In genomic region chr17:29270148-29270698, GRCm38 (mm10) we compare ENCODE assay signal across 8 mouse cellular contexts. TPM values are rescaled to one million over a fixed set of nuclear protein-coding genes. Genes with fewer than 3 reads are reported as not detected.
DNase-seq lines count a peak whose midpoint lies in the region; ATAC-seq and TF ChIP-seq lines count a peak whose summit lies in the region.

No protein-coding gene starts in this region.

- 89% methylated on average over 9 of the region's 9 CpGs for WGBS in heart, embryonic 11.5 days (ENCODE audit: insufficient replicate concordance)
- WGBS in spleen, adult 2 months: 40% methylated on average over 9 of the region's 9 CpGs
- 86% methylated on average over 9 of the region's 9 CpGs for WGBS in limb, embryonic 15.5 days
- 86% methylated on average over 9 of the region's 9 CpGs for WGBS in stomach, embryonic 16.5 days

- no peaks in the 10 kb centered on the region for H3K27me3 ChIP-seq in heart, embryonic 11.5 days (ENCODE audit: control insufficient read depth, insufficient read depth, low read length)
- no peaks in the 10 kb centered on the region for H3K27me3 ChIP-seq in spleen, adult 2 months (ENCODE audit: control insufficient read depth, insufficient read depth, low read length)
- no peaks in the 10 kb centered on the region for H3K27me3 ChIP-seq in limb, embryonic 15.5 days
- no peaks in the 10 kb centered on the region for H3K27me3 ChIP-seq in stomach, embryonic 16.5 days (ENCODE audit: control insufficient read depth, insufficient read depth, low read length)

- no peak overlapping the region for H3K9ac ChIP-seq in heart, embryonic 11.5 days (ENCODE audit: low read depth, low read length)
- no peak overlapping the region for H3K9ac ChIP-seq in limb, embryonic 15.5 days
- no peak overlapping the region for H3K9ac ChIP-seq in stomach, embryonic 16.5 days (ENCODE audit: low read length)

- intact Hi-C loops in heart, postnatal 25 days (cut with DNase I): no loop called here

- ATAC-seq in heart, embryonic 11.5 days (replicated peaks; ENCODE audit: insufficient number of reproducible peaks, low FRiP score, low TSS enrichment): no peak
- no peak for ATAC-seq in limb, embryonic 15.5 days (ENCODE audit: insufficient number of reproducible peaks, low FRiP score, low TSS enrichment, low read depth)
- no peak for ATAC-seq in stomach, embryonic 16.5 days (ENCODE audit: insufficient read depth, low FRiP score)

- 0 out of 2 replicates have a peak overlapping the region, but pooled peaks have one; percentile 85 for H3K4me3 ChIP-seq in heart, embryonic 11.5 days (ENCODE audit: low read depth, low read length)
- H3K4me3 ChIP-seq in spleen, adult 2 months (ENCODE audit: extremely low read depth, insufficient read depth, insufficient read length): peak overlapping the region; percentile 17; the same call in 1 of the 2 replicates
- H3K4me3 ChIP-seq in limb, embryonic 15.5 days: peak overlapping the region; percentile 80; the same call in 1 of the 2 replicates
- H3K4me3 ChIP-seq in stomach, embryonic 16.5 days (replicated peaks; ENCODE audit: low read length): no peak overlapping the region

- H3K27ac ChIP-seq in heart, embryonic 11.5 days (ENCODE audit: low read depth, low read length): no peak overlapping the region
- peak overlapping the region; percentile 92 for H3K27ac ChIP-seq in spleen, adult 2 months (ENCODE audit: insufficient read depth, low read length)
- peak overlapping the region; percentile 96; the same call in 1 of the 2 replicates for H3K27ac ChIP-seq in limb, embryonic 15.5 days
- no peak overlapping the region for H3K27ac ChIP-seq in stomach, embryonic 16.5 days (ENCODE audit: low read length)

- H3K4me2 ChIP-seq in heart, embryonic 11.5 days: peak overlapping the region; percentile 59
- H3K4me2 ChIP-seq in limb, embryonic 15.5 days: no peak overlapping the region
- H3K4me2 ChIP-seq in stomach, embryonic 16.5 days (ENCODE audit: low read depth, low read length): peak overlapping the region; percentile 59; the same call in 1 of the 2 replicates

- H3K4me1 ChIP-seq in heart, embryonic 11.5 days (ENCODE audit: control insufficient read depth, insufficient read depth, low read length): peaks cover 11% of the 10 kb centered on the region
- peaks cover 3% of the 10 kb centered on the region; the same call in 1 of the 2 replicates for H3K4me1 ChIP-seq in spleen, adult 2 months (ENCODE audit: control insufficient read depth, insufficient read depth, insufficient read length)
- peaks cover 23% of the 10 kb centered on the region for H3K4me1 ChIP-seq in limb, embryonic 15.5 days
- peaks cover 17% of the 10 kb centered on the region; the same call in 1 of the 2 replicates for H3K4me1 ChIP-seq in stomach, embryonic 16.5 days (ENCODE audit: control insufficient read depth, insufficient read depth, low read length)

- no peaks in the 10 kb centered on the region for H3K9me3 ChIP-seq in heart, embryonic 11.5 days (replicated peaks; ENCODE audit: control insufficient read depth, low read length)
- H3K9me3 ChIP-seq in limb, embryonic 15.5 days: no peaks in the 10 kb centered on the region
- H3K9me3 ChIP-seq in stomach, embryonic 16.5 days (replicated peaks; ENCODE audit: control insufficient read depth, low read length): no peaks in the 10 kb centered on the region

- TF ChIP-seq POLR2A in spleen, adult 2 months (IDR thresholded peaks at IDR 0.05; ENCODE audit: low read depth, low read length): no peak

- H3K36me3 ChIP-seq in heart, embryonic 11.5 days (ENCODE audit: control insufficient read depth, insufficient read depth, low read length): no peaks in the 10 kb centered on the region
- no peaks in the 10 kb centered on the region for H3K36me3 ChIP-seq in spleen, adult 2 months (ENCODE audit: control insufficient read depth, insufficient read depth, low read length)
- no peaks in the 10 kb centered on the region for H3K36me3 ChIP-seq in limb, embryonic 15.5 days
- no peaks in the 10 kb centered on the region for H3K36me3 ChIP-seq in stomach, embryonic 16.5 days (ENCODE audit: control insufficient read depth, insufficient read depth, low read length)

- TF ChIP-seq CTCF in spleen, adult 2 months (IDR thresholded peaks at IDR 0.05; ENCODE audit: extremely low read depth, insufficient read depth, insufficient read length, insufficient replicate concordance): no peak

- DNase-seq in heart, postnatal 25 days (ENCODE audit: low spot score): no peak
- peak in 1 of 2 experiments; percentile 41 for DNase-seq in spleen, adult 2 months (ENCODE audit: low read depth in 1 of 2, low spot score in 2 of 2)
- DNase-seq in spleen, adult 18-20 months: no peak
- no peak for DNase-seq in urinary bladder, postnatal 25 days (ENCODE audit: low spot score)
- DNase-seq in testis, postnatal 14 days (ENCODE audit: low spot score): no peak

RNA-seq across cellular contexts. Expression of gene BC004004, which starts 1.6 kb away (rescaled TPM):
- 90.6 and 94.9 TPM in 2 replicates for polyA plus RNA-seq in heart, embryonic 11.5 days (2014; fragmentation: Nextera tagmentation; extraction: Ambion mirVana)
- total RNA-seq in heart, postnatal 25 days (2021): 100 to 1,000 TPM; 192 to 222 TPM
- polyA plus RNA-seq in spleen, adult 2 months (2012; rRNA removed): 36.5 TPM in 2 replicates
- 84.1 and 95.5 TPM in 2 replicates for polyA plus RNA-seq in limb, embryonic 15.5 days (2015; fragmentation: Nextera tagmentation; extraction: Ambion mirVana)
- 82.2 and 83.0 TPM in 2 replicates for polyA plus RNA-seq in stomach, embryonic 16.5 days (2015; fragmentation: Nextera tagmentation; extraction: Ambion mirVana)

RNA-seq across cellular contexts. Expression of gene Ppil1, which starts 6.2 kb away (rescaled TPM):
- 117 and 135 TPM in 2 replicates for polyA plus RNA-seq in heart, embryonic 11.5 days (2014; fragmentation: Nextera tagmentation; extraction: Ambion mirVana)
- total RNA-seq in heart, postnatal 25 days (2021): 10 to 100 TPM; 29.0 to 29.6 TPM
- 24.8 and 34.0 TPM in 2 replicates for polyA plus RNA-seq in spleen, adult 2 months (2012; rRNA removed)
- 130 and 132 TPM in 2 replicates for polyA plus RNA-seq in limb, embryonic 15.5 days (2015; fragmentation: Nextera tagmentation; extraction: Ambion mirVana)
- polyA plus RNA-seq in stomach, embryonic 16.5 days (2015; fragmentation: Nextera tagmentation; extraction: Ambion mirVana): 129 and 130 TPM in 2 replicates

RNA-seq across cellular contexts. Expression of gene Cpne5, which starts 32.3 kb away (rescaled TPM):
- 24.0 and 28.8 TPM in 2 replicates for polyA plus RNA-seq in heart, embryonic 11.5 days (2014; fragmentation: Nextera tagmentation; extraction: Ambion mirVana)
- 1 to 10 TPM; 5.1 to 5.6 TPM for total RNA-seq in heart, postnatal 25 days (2021)
- 2.4 and 3.6 TPM in 2 replicates for polyA plus RNA-seq in spleen, adult 2 months (2012; rRNA removed)
- polyA plus RNA-seq in limb, embryonic 15.5 days (2015; fragmentation: Nextera tagmentation; extraction: Ambion mirVana): 15.0 and 15.4 TPM in 2 replicates
- 6.9 and 7.5 TPM in 2 replicates for polyA plus RNA-seq in stomach, embryonic 16.5 days (2015; fragmentation: Nextera tagmentation; extraction: Ambion mirVana)

RNA-seq across cellular contexts. Expression of gene Pi16, which starts 47.3 kb away (rescaled TPM):
- 0.55 and 1.7 TPM in 2 replicates for polyA plus RNA-seq in heart, embryonic 11.5 days (2014; fragmentation: Nextera tagmentation; extraction: Ambion mirVana)
- total RNA-seq in heart, postnatal 25 days (2021): 10 to 100 TPM; 32.6 to 45.8 TPM
- 4.2 and 6.4 TPM in 2 replicates for polyA plus RNA-seq in spleen, adult 2 months (2012; rRNA removed)
- polyA plus RNA-seq in limb, embryonic 15.5 days (2015; fragmentation: Nextera tagmentation; extraction: Ambion mirVana): 6.5 and 8.0 TPM in 2 replicates
- polyA plus RNA-seq in stomach, embryonic 16.5 days (2015; fragmentation: Nextera tagmentation; extraction: Ambion mirVana): 1.8 and 2.6 TPM in 2 replicates

Comparison
In these comparisons a context has a peak if more than half of its experiments do, and no peak if none do; other contexts are left out.
1. H3K27ac ChIP-seq: peak in spleen, adult 2 months (single experiment) and limb, embryonic 15.5 days (single experiment); none in heart, embryonic 11.5 days (single experiment) and stomach, embryonic 16.5 days (single experiment).